Mouse (Mus musculus) natural killer cell, adult 2 months (primary cell): ENCODE data around the gene Zfp978.
"Not testable (repeated sequence)": the region's sequence is repeated elsewhere in the genome, so short reads cannot be mapped to it uniquely, and the experiment has no call there.

Source experiments
- DNase-seq, 2 experiments: peaks; one replicate each; pipeline ENCODE4 v3.0.0; 2022; ENCODE audit warnings: low spot score in 2 of 2

Zfp978 gene

GRCm38 (mm10) chr4:147361003-147361402 is at the start of gene Zfp978:
Gene Zfp978, plus strand, starts transcription at chr4:147361303.
- DNase-seq: not testable (repeated sequence)

GRCm38 (mm10) chr4:147335036-147335690 is 25.9 kb upstream of the Zfp978 start:
- DNase-seq: not testable (repeated sequence)

- not testable (repeated sequence) for DNase-seq
These were observed 25.3 kb upstream of the Zfp978 start for GRCm38 (mm10) chr4:147335691-147336367.

GRCm38 (mm10) chr4:147336368-147337195 is 24.5 kb upstream of the Zfp978 start:
- not testable (repeated sequence) for DNase-seq

GRCm38 (mm10) chr4:147337520-147337919 is 23.6 kb upstream of the Zfp978 start:
- not testable (repeated sequence) for DNase-seq

- no peak for DNase-seq
These were observed 23.0 kb upstream of the Zfp978 start for GRCm38 (mm10) chr4:147338032-147338610.

GRCm38 (mm10) chr4:147338706-147339105 is 22.4 kb upstream of the Zfp978 start:
- DNase-seq: not testable (repeated sequence)

- not testable (repeated sequence) for DNase-seq
These were observed 21.4 kb upstream of the Zfp978 start for GRCm38 (mm10) chr4:147339601-147340219.

GRCm38 (mm10) chr4:147340236-147340635 is 20.9 kb upstream of the Zfp978 start:
- DNase-seq: not testable (repeated sequence)

- DNase-seq: not testable (repeated sequence)
These were observed 20.2 kb upstream of the Zfp978 start for GRCm38 (mm10) chr4:147340876-147341275.

- not testable (repeated sequence) for DNase-seq
These were observed 17.8 kb upstream of the Zfp978 start for GRCm38 (mm10) chr4:147343042-147343908.

GRCm38 (mm10) chr4:147345061-147345554 is 16.0 kb upstream of the Zfp978 start:
- DNase-seq: not testable (repeated sequence)

- not testable (repeated sequence) for DNase-seq
These were observed 14.6 kb upstream of the Zfp978 start for GRCm38 (mm10) chr4:147346361-147347035.

- not testable (repeated sequence) for DNase-seq
These were observed 13.8 kb upstream of the Zfp978 start for GRCm38 (mm10) chr4:147347300-147347699.

- not testable (repeated sequence) for DNase-seq
These were observed 13.2 kb upstream of the Zfp978 start for GRCm38 (mm10) chr4:147347880-147348279.

GRCm38 (mm10) chr4:147348401-147348800 is 12.7 kb upstream of the Zfp978 start:
- DNase-seq: not testable (repeated sequence)

- not testable (repeated sequence) for DNase-seq
These were observed 12.0 kb upstream of the Zfp978 start for GRCm38 (mm10) chr4:147348906-147349686.

- not testable (repeated sequence) for DNase-seq
These were observed 11.3 kb upstream of the Zfp978 start for GRCm38 (mm10) chr4:147349687-147350415.
